Mouse (Mus musculus): ENCODE results near the gene Olfr986. TPM values are rescaled to one million over a fixed set of nuclear protein-coding genes. Genes with fewer than 3 reads are reported as not detected.

The Olfr986 gene
- total RNA-seq (2023): not detected

GRCm38 (mm10) chr9:40180620-40181019, at the start of gene Olfr986:
Gene Olfr986, plus strand, starts transcription at chr9:40180920.

GRCm38 (mm10) chr9:40192098-40193038, 11.6 kb downstream of the Olfr986 start, which contains the start of gene Zfp202:
Gene Zfp202, plus strand, starts transcription at chr9:40192316.

Other genes starting within 250 kb of the Olfr986 start
- gene Olfr974, start 243.4 kb upstream of the Olfr986 start, total RNA-seq (2023): not detected
- gene Olfr975, start 228.9 kb upstream of the Olfr986 start, total RNA-seq (2023): not detected
- gene Olfr976, start 219.8 kb upstream of the Olfr986 start, total RNA-seq (2023): not detected
- gene Olfr978, start 188.8 kb upstream of the Olfr986 start, total RNA-seq (2023): not detected
- gene Olfr979, start 177.5 kb upstream of the Olfr986 start, total RNA-seq (2023): not detected
- gene Olfr980, start 171.3 kb upstream of the Olfr986 start, total RNA-seq (2023): not detected
- gene Olfr981, start 159.5 kb upstream of the Olfr986 start, total RNA-seq (2023): not detected
- gene Olfr982, start 107.1 kb upstream of the Olfr986 start, total RNA-seq (2023): not detected
- not detected for gene Olfr983, start 87.3 kb upstream of the Olfr986 start, total RNA-seq (2023)
- under 1 TPM in 1 of 2 experiments, not detected in 1; 0.17 TPM for gene Olfr984, start 66.7 kb upstream of the Olfr986 start, total RNA-seq (2023)
- not detected for gene Olfr985, start 50.7 kb upstream of the Olfr986 start, total RNA-seq (2023)
- not detected for gene Tmem225, start 32.8 kb upstream of the Olfr986 start, total RNA-seq (2023)
- gene Zfp202, start 11.4 kb downstream of the Olfr986 start, total RNA-seq (2023): 1 to 10 TPM; 2.5 to 3.3 TPM
- gene Scn3b, start 88.3 kb downstream of the Olfr986 start, total RNA-seq (2023): not detected